Mouse (Mus musculus) T-helper 1 cell (primary cell): ENCODE results near the gene Msln.

Experiments
- in situ Hi-C: fragments of 300-600 bp; cut with MboI, MseI; formaldehyde crosslinking; loops from one replicate; pipeline ENCODE4 v1.15.1; 2025; ENCODE audit warnings: high pct_unique_total_duplicates

The Msln gene

DNA sequence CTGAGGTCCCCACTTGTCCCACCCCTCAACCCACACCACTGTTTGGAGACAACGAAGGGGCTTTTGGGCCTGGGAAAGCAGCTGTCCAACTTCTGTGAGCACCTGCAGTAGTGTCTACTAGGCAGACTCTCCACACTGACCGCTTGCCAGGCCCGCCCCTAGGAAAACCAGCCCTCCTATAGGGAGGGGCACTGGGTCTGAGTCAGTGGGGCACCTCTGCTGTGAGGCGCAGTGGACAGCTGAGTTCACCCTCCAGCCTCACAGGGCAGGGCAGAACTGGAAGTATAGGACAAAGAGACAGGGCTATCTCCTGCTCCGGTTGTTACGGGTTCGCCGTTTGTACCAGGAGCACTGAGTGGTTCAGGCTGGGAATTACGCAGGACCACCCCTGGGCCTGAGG, at the start of gene Msln:
Msln (minus strand) TSS at position 138 of the 400 bp plus-strand sequence.
- in situ Hi-C loops = no loop called here

DNA sequence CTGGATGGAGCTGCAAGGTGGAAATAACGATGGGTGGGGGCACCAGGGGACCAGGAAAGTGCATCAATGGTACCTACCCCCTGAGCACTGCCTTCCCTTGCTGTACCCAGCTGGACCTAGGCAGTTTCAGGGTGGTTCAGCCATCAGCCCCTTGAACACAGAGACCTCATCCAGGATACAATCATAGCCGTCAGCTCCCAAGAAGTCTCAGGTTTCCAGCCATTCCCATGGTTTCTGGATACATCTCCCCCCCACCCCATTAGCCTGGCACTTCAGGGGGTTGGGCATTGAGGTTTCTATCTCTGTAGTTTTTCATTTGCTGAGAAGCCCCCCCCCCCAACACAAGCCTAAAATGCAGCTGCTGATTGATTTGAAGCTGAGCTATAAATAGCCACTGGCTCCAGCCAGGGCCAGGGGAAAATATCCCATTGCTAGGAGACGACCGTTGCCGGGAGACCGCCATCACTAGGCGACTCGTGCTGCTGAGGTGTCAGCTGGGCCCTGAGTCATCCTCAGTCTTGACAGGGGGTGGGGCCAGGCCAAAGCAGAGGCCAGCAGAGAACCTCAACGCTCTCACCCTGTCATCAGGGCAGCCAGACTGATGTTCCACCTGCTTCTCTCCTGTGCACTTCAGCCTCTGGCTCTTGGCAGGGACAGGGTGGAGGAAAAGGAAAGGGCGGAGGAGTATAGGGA, 48.8 kb upstream of the Msln start:
- in situ Hi-C loops = loop anchor here (5.0 kb wide), 1 partner anchor 66 kb away; the partner anchor contains the start of gene Mslnl

- in situ Hi-C loops = loop anchor here (5.0 kb wide), 1 partner anchor 64 kb away; the partner anchor contains the start of gene Mslnl
These were observed 46.9 kb upstream of the Msln start for GRCm38 (mm10) chr17:25801029-25801428.

GRCm38 (mm10) chr17:25796951-25797369, 42.8 kb upstream of the Msln start, which contains the start of gene Metrn:
Gene Metrn (minus strand): TSS chr17:25797136.
- in situ Hi-C loops = no loop called here

DNA sequence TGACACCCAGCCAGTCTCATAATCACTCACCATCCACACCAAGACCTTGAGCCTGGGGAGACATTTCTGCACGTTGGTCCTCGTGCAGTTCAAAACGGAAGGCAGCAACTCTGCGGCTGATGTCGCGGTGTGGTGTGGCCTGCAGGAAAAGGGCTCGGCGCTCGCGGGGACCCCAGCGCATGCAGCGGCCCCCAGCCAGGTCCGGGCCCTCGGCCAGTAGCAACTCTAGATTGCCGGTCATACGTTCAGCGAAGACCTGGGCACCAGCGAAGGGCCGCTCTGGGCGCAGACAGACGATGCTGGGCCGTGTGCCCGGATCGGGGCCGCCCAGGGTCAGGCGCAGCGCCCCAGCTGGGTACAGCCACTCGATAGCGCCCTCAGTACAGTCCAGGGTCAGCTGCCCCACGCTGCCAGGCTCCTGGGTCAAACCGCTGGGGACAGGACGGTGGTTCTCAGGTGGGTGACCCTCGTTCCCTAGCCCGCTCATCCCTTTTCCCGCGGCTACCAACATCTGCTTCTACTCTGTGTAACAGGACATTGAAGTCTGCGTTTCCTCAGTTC, 42.1 kb upstream of the Msln start:
- in situ Hi-C loops = no loop called here

GRCm38 (mm10) chr17:25795609-25796092, 41.5 kb upstream of the Msln start, which contains the start of gene AC134908.4:
Gene AC134908.4 (minus strand): TSS chr17:25795659.
- in situ Hi-C loops = no loop called here

GRCm38 (mm10) chr17:25794998-25795397, 40.8 kb upstream of the Msln start:
- in situ Hi-C loops = no loop called here

DNA sequence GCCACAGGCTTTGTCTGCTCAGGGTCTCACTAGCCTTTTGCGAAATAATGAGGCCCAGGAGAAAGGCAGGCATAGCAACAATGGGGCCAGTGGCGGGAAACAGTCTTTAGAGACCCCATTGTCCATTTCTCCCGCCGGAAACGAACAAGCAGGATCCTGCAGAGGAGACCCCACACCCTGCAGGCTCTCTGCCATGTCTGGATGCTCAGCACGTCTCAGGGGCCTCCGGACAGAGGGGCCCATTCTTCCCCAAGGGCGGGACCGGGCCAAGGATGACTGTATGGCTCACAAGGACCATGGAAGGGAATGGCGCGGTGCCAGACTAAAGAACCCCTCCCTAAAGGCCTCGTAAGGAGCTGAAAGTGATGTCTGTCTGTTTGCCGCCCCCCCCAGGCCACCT, 40.0 kb upstream of the Msln start:
- in situ Hi-C loops = no loop called here

DNA sequence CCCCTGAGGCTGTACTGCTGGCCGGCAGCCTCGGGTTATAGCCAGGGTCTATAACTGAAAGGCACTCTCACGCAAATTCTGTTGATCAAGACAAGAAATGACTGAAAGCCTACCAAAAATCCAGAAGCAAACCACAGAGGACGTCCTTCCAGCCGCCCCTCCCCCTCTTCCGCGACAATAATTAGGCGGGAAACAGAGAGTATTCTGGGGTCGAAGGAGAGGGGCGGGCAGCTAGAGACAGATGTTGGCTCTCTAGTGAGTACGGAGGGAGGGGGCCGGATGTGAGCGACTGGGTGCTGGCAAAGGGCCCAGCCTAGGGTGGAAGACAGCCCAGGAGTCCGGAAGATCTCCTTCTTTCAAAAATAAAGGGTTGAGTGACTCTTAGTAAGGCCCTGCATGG, 38.4 kb upstream of the Msln start, which contains the start of gene Fam173a:
Fam173a (minus strand) TSS at position 287 of the 400 bp plus-strand sequence.
- in situ Hi-C loops = no loop called here

DNA sequence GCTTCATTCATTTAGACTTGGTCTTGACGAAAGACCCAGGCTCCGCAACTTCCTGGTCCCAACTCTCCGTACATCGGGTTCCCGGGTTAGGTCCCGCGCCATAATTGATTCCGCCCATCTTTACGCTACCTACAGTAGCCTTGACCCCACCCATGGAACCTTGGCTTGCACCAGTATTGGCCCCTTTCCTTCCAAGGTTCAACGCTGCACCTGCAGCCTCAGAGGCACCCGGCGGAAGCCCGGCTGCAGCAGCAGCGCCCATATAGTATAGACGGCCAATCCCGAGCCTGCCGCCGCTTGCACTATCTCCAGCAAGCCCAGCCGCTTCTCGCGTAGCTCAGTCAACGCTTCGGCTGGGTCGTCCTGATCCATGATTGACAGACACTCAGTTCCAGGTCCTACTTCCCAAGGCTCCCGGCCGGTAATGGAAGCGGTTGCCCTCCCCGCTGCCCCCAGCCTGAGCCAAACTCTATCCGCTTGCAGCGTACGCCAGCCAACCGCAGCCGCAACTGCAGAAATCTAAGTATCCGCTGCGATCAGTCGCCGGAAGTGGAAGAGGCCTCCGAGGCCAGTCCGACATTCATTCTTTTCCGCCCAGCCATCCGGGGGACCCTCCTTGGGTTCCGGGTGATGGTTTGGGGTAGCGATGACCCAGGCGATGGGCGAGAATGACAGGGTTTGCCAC, 37.8 kb upstream of the Msln start:
- in situ Hi-C loops = no loop called here

GRCm38 (mm10) chr17:25791320-25791842, 37.2 kb upstream of the Msln start:
- in situ Hi-C loops = no loop called here

GRCm38 (mm10) chr17:25786781-25787504, 32.8 kb upstream of the Msln start:
- in situ Hi-C loops = no loop called here

- in situ Hi-C loops = no loop called here
These were observed 32.1 kb upstream of the Msln start, which contains the start of gene Ccdc78 for GRCm38 (mm10) chr17:25786280-25786679. Gene Ccdc78 (plus strand): TSS chr17:25786580.

- in situ Hi-C loops = no loop called here
These were observed 31.1 kb upstream of the Msln start, which contains the start of gene Haghl for GRCm38 (mm10) chr17:25785281-25785745. Gene Haghl (minus strand): TSS chr17:25785673.

GRCm38 (mm10) chr17:25783861-25784574, 29.8 kb upstream of the Msln start:
- in situ Hi-C loops = no loop called here

DNA sequence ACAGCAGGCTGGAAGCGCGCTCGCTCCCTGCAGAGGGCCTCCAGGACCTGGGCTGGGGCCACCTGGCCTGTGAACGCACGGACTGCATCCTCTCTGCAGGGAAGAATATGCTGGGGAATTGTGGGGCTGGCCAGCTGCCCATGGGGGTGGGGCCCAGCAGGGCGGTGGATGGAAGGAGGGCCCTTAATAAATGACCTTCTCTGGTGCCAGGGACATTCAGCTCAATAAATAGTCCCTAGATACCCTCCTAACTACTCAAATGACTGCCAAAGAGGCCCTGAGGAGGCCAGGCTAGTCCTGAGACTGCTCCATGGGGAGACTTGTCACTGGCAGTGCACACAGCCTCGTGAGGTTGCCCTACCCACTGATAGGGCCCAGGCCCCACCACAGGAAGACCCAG, 28.9 kb upstream of the Msln start:
- in situ Hi-C loops = no loop called here

DNA sequence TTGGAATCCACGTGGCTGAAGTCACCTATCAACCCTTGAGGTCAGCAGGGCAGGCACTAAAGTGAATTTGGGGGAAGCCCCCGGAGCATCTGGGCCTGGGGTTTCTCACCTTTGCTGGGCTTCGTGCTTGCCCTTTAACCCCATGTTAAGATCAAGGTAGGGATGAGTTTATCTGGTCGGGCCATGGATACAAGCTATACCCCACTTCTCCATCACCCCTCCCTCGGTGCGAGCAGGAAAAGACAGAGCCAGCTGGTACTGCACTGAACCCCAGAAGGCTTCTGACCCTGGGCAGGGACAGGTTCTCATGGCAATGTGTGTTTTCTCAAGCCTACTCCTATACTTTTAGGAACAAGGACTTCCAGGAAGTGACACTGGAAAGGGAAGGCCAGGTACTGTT, 27.2 kb upstream of the Msln start:
- in situ Hi-C loops = no loop called here

GRCm38 (mm10) chr17:25777948-25778347, 23.8 kb upstream of the Msln start:
- in situ Hi-C loops = no loop called here

DNA sequence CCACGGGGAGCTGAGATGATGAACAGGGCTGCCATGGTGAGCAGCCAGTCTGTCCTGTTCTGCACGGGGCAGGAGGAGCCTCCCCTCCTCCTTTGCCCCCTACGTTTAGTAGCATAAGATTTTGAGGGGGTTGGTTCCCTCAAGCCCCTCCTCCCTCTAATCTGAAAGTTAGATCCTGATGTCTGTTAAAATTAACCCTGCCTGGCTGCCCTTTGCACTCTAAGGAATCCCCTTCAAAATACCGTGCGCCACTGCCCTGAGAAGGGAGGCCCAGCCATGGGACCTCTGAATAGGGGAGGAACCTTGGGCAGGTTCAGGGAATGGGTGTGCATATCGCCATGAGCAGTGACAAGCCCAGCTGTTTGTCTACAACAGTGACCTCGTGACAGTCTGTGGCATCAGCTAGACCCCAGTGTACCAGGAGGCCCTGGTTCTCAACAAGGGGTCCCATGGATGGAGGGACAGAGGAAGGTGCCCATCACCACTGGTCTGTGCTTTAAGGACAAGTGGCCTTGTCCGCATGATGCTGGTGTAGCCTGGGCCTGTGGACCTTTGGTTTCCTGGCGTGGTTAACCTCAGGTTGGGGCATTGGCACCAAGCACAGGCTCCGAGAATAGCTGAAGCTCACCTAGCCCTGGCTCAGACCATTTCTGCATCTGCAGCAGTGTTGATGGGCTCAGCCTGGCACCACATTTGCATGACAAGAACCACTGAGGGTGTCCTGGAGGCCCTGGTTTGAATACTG, 21.3 kb upstream of the Msln start:
- in situ Hi-C loops = no loop called here
